Mouse (Mus musculus) embryonic fibroblast, embryonic 13.5 days (primary cell): ENCODE measurements around the gene Tceal9. TPM values are rescaled to one million over a fixed set of nuclear protein-coding genes. Genes with fewer than 3 reads are reported as not detected.
A peak's percentile ranks its signal among the peaks of the same experiment; 100 is the strongest.
"Not testable (repeated sequence)": the region's sequence is repeated elsewhere in the genome, so short reads cannot be mapped to it uniquely, and the experiment has no call there.

Experiments
- H3K27ac ChIP-seq: 2 replicates; pipeline ENCODE4 v1.5.1; 2012; ENCODE audit warnings: low read length, control low read depth, inconsistent platforms; ENCODE audit not compliant: insufficient read depth
- H3K4me1 ChIP-seq: 2 replicates; pipeline ENCODE4 v1.6.1; 2011; ENCODE audit warnings: low read length; ENCODE audit not compliant: control insufficient read depth, insufficient read depth
- H3K4me3 ChIP-seq: 2 replicates; pipeline ENCODE4 v1.5.1; 2011; ENCODE audit warnings: mild to moderate bottlenecking, control low read depth, low read length; ENCODE audit not compliant: insufficient read depth
- CTCF ChIP-seq: IDR thresholded peaks from 2 replicates; pipeline ENCODE4 v1.5.1; 2011; ENCODE audit warnings: mild to moderate bottlenecking, control low read depth, low read length, moderate library complexity, borderline replicate concordance; ENCODE audit not compliant: insufficient read depth
- POLR2A ChIP-seq: IDR thresholded peaks from 2 replicates; pipeline ENCODE4 v1.6.1; 2011; ENCODE audit warnings: low read depth, mild to moderate bottlenecking, control low read depth, low read length, moderate library complexity
- polyA plus RNA-seq: library from polyadenylated mRNA; stranded (reverse); fragments of >200 nt; gene quantifications from 2 replicates; pipeline ENCODE4 v1.2.4, GENCODE M21; 2011; ENCODE audit warnings: low read depth; ENCODE audit not compliant: missing spikeins, insufficient read length

Tceal9 gene
- polyA plus RNA-seq, result 254 and 302 TPM in 2 replicates

DNA sequence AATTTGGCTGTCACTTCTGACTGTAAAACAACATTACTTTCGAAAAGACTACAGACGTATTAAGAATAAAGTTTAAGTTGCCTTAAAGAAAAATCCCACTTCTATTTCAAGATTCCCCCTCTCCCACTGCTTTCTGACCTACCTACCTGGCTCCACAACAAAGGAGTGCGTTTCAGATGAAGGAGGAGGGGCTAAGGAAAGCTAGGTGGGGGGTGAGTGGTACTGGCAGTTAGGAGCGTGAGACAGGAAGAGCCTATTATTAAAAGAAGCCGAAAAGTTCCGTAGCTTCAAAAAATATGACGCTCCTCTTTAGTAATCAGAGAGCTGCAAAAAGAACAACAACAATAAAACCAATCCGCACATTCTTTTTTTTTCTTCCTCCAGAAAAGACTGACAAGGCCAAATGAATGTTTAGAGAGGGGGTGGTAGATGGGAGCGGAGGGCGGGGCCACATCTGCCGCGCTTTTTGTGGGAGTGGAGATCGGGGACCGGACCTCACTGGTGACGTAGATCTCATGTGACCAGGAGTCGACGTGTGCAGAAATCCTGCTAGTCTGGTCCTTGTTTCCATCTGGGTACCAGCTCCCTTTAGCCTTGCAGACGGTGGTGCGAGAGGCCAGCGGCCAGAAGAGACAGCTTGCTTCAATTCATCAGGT lies at the start of gene Tceal9:
TSS of gene Tceal9 (plus strand) at position 506 of the 656 bp plus-strand sequence.
- Histone ChIP-seq H3K4me1 (no peaks in the 10 kb centered on the region; the same call in 1 of the 2 replicates), H3K4me3 (peak within 1 kb of the TSS; percentile 68), H3K27ac (peak within 1 kb of the TSS; percentile 82)
- TF ChIP-seq POLR2A (peak; percentile 98), CTCF (no peak)

GRCm38 (mm10) chrX:136195193-136195944 lies 49.5 kb upstream of the Tceal9 start:
- Histone ChIP-seq H3K4me1 (no peaks in the 10 kb centered on the region), H3K4me3 (no peak overlapping the region), H3K27ac (no peak overlapping the region)
- no peak for TF ChIP-seq POLR2A
- TF ChIP-seq CTCF, result no peak

DNA sequence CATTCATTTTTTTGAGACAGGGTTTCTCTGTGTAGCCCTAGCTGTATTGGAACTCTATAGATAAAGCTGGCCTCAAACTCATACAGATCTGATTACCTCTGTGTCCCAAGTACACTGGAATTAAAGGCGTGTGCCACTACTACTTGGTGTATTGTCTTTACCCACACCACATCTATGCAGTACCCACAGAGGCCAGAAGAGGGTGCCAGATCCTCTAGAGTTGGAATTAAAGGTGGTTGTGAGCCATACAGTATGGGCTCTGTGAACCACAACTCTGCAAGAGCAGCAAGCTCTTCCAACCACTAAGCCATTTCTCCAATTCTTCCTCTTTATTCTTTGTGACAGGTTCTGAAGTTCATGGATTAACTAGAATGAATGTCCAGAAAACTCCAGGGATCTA lies 48.0 kb upstream of the Tceal9 start:
- Histone ChIP-seq H3K4me1 (no peaks in the 10 kb centered on the region), H3K27ac (no peak overlapping the region), H3K4me3 (no peak overlapping the region)
- TF ChIP-seq CTCF, result no peak
- no peak for TF ChIP-seq POLR2A

GRCm38 (mm10) chrX:136203257-136203656 lies 41.6 kb upstream of the Tceal9 start:
- Histone ChIP-seq H3K27ac (no peak overlapping the region), H3K4me1 (peaks cover 2% of the 10 kb centered on the region; the same call in 1 of the 2 replicates), H3K4me3 (peak overlapping the region; percentile 24; the same call in 1 of the 2 replicates)
- no peak for TF ChIP-seq POLR2A
- TF ChIP-seq CTCF, result no peak

DNA sequence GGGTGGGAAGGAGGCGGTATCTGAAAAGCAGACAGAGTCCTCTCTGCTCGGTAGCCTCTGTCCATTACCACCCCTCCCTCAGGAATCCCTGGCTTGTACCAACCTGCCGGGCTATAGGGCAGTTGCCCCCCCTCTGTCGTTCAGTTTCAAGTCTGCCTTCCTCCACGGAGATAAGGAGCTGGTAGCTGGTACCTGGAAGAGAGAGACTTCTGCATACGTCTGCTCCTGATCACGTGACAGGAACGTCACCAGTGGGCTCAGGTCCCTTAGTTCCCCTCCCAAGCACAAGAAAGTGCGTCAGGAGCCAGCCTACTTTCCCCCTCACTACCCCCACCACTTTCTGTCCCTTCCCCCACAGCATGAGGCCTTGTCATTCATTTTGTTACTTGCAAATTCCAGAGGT lies 41.2 kb upstream of the Tceal9 start, which contains the start of gene Tceal5:
TSS of gene Tceal5 (minus strand) at position 213 of the 403 bp plus-strand sequence.
- Histone ChIP-seq H3K4me1 (peaks cover 2% of the 10 kb centered on the region; the same call in 1 of the 2 replicates), H3K4me3 (peak within 1 kb of the TSS; percentile 24; the same call in 1 of the 2 replicates), H3K27ac (no peak within 1 kb of the TSS)
- TF ChIP-seq POLR2A, result no peak
- no peak for TF ChIP-seq CTCF

- peaks cover 2% of the 10 kb centered on the region; the same call in 1 of the 2 replicates for H3K4me1 ChIP-seq
- no peak overlapping the region for H3K27ac ChIP-seq
- TF ChIP-seq CTCF (no peak), POLR2A (no peak)
- H3K4me3 ChIP-seq, result no peak overlapping the region
These were observed 40.5 kb upstream of the Tceal9 start for GRCm38 (mm10) chrX:136204406-136204805.

- Histone ChIP-seq H3K27ac (no peak overlapping the region), H3K4me3 (no peak overlapping the region), H3K4me1 (no peaks in the 10 kb centered on the region)
- TF ChIP-seq POLR2A (no peak), CTCF (no peak)
These were observed 31.5 kb upstream of the Tceal9 start for GRCm38 (mm10) chrX:136213396-136213795.

DNA sequence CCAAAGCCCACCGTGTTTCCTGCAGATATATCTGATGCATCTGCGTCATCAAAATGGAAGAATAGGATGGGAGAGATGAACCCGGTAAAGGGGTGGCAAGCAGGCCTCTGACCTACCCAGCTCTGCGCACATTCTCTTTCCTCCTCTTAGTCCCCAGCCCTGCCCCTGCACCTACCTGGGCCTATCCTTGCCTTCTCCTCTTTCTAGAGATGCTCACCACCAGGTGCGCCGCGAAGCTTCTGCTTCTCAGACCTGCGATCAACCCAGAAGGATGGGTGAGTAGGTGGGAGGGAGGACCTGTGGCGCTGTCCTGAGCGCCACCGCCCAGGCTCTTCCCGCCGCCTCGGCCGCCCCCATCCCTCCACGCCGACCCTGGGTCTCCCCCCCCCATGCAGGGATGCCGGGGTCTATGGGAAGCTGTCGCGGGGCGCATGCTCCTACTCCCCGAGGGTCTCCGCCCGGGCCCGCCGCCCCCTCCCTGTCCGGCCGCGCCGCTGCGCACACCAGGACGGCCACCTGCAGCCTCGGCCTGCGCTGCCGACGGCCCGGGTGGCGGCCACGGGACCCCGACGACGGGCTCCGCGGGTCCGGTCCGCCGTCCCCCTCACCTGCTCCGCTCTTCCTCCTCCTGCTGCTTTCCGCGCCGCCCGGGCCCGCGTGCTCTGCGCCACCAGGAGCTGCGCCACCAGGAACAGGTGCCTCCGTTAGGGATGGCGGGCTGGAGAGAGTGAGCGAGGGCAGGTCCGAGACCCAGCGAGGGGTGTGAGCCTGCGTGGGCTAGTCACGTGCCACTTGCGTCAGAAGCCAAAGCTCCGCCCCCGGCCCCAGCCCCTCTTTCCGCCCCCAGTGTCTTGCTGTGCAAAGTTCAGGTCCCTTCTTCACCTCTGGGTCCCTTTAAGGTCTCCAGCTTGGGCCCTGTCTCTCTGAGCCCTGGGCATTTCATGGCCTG lies 29.9 kb upstream of the Tceal9 start, which contains the start of the genes Tceal7 and Bex1:
TSS of gene Tceal7 (plus strand) at position 51 of the 949 bp plus-strand sequence.
TSS of gene Bex1 (minus strand) at position 785 of the 949 bp plus-strand sequence.
- H3K4me3 ChIP-seq, H3K27ac ChIP-seq, H3K4me1 ChIP-seq: not testable (repeated sequence)

DNA sequence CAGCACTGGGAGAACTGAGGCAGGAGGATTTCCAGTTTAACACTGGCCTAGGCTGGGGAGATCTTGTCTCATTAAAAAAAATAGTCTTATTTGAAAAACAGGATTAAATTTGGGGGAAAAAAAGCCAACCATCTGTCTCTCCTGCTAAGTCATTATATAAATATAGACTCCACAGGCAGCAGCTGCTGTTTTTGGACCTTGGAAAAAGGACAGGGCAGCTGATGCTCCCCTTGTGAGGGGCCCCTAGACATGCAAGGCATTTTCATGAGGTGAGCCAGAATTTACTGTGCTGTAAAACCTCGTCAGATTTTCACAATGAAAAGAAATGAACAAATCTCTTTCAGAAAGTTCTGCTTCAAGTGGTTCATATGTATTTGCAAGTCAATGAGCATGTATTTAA lies 28.6 kb upstream of the Tceal9 start:
- no peak overlapping the region for H3K4me3 ChIP-seq
- TF ChIP-seq CTCF, result no peak
- TF ChIP-seq POLR2A, result no peak
- no peak overlapping the region for H3K27ac ChIP-seq
- H3K4me1 ChIP-seq, result no peaks in the 10 kb centered on the region

- TF ChIP-seq POLR2A (no peak), CTCF (no peak)
- no peak overlapping the region for H3K27ac ChIP-seq
- H3K4me1 ChIP-seq, result no peaks in the 10 kb centered on the region
- no peak overlapping the region for H3K4me3 ChIP-seq
These were observed 21.2 kb upstream of the Tceal9 start for GRCm38 (mm10) chrX:136223714-136224113.
